Mouse (Mus musculus) liver, adult 2 months (tissue): ENCODE measurements at regions not wholly inside any gene's neighbourhood (a gene's known extent, or its start where the extent isn't known, plus 50 kb on each side); places are given as distances from the start of the nearest gene placed in this dataset.

Experiments used
- CTCF ChIP-seq: fragments of 200-500 bp; IDR thresholded peaks from 2 replicates; pipeline ENCODE4 v1.5.1; 2011; ENCODE audit warnings: low read depth, low read length, control low read depth
- POLR2A ChIP-seq: fragments of 200-500 bp; IDR thresholded peaks from 2 replicates; pipeline ENCODE4 v1.6.1; 2011; ENCODE audit warnings: low read length, control low read depth; ENCODE audit not compliant: insufficient read depth; ENCODE audit errors: extremely low read depth

GRCm38 (mm10) chr13:103643993-103644722 lies 130.2 kb downstream of the Srek1 start:
- TF ChIP-seq POLR2A (no peak), CTCF (peak; percentile 53)
